Mouse (Mus musculus): ENCODE measurements around the gene Adgrg7. TPM values are rescaled to one million over a fixed set of nuclear protein-coding genes. Genes with fewer than 3 reads are reported as not detected.

Adgrg7 gene
- total RNA-seq, 4 experiments from 2014 or later: 0.17 to 0.46 (median 0.35) TPM; not detected in 1

DNA sequence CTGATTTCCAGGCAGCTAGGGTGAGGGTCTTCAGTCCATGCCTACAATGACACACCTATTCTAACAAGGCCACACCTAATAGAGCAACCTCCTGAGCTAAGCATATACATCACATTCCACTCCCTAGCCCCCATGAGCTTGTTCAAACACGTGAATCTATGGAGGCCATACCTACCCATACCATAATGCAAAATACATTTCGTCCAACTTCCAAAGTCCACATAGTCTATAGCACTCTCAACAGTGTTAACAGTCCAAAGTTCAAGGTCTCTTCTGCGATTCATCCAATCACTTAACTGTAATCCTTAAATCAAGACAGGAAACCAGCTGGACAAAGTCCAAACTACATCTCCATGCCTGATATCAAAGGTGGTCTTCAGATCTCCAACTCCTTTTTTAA, 85.6 kb downstream of the Adgrg7 start:
- no peak for DNase-seq

- no peak for DNase-seq
Observed at GRCm38 (mm10) chr16:56705731-56706130, 89.9 kb downstream of the Adgrg7 start.

- no peak for DNase-seq
Observed at GRCm38 (mm10) chr16:56700898-56701297, 94.8 kb downstream of the Adgrg7 start.

DNA sequence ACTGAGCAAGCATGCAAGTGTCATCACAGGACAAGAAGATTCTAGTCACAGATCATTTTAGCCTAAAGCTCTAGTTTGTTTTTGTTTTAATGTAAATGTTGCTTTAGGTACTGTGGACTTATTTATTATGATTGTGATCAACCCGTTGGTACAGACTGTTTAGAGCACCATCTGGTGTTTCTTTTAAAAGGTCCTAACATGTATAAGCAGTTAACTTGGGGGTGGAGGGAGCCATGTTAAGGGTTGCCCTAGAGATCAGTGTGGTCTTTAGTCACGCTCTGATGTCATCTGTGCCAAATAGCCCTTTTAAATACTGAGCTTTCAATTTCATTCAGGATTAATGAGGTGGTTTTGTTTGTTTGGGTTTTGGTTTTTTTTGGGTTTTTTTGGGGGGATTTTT, 99.2 kb downstream of the Adgrg7 start:
- no peak for DNase-seq

- no peak for DNase-seq
Observed at GRCm38 (mm10) chr16:56690715-56691114, 104.9 kb downstream of the Adgrg7 start.

DNA sequence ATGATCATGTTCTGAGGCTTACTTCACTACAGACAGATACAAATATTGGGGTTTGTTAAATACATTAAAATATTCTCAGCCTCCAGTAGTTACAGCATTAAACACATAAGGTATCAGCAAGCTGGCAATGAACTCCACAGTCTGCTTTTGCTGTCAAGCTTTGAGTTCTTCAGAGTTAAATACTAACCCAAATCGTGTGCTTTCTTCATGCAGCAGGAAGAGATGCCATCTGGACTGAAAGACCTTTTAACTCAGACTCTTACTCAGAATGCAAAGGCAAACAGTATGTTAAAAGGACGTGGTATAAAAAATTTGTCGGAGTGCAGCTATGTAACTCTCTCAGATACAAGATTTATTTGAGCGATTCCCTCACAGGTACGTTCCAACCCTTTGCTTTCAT, 108.9 kb downstream of the Adgrg7 start:
- DNase-seq: no peak

DNA sequence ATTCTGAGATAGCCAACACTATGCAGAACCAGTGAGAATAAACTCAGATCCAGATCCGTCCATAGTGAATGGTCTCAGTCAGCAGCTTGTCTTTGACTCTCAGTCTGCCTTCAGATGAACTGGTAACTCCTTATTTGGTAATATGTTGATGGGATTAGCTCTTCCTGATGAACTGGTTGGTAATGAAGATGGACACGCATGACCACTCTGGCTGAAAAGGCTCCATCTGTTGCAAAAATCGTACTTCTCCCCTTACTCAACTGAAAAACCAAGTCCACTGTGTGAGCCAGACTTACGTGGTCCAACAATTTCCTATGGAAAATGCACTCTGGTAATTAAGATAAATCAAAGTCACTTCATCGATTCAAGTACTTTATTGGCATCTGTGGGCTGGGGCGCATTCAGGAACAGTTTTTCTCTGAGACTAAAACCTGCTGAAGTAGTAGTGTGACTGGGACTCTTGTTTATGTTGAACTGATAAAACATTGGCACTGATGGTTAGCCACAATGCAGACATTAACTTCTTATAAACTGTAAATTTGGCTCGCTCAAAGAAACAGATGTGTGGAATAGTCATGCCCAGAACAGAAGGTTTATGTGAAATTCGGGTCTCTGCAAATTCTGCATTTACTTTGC, 114.5 kb downstream of the Adgrg7 start:
- no peak for DNase-seq

GRCm38 (mm10) chr16:56677146-56677545, 118.5 kb downstream of the Adgrg7 start:
- DNase-seq: no peak

Other genes starting within 250 kb of the Adgrg7 start
- 10 to 100 TPM; 61.0 to 76.1 (median 66.5) TPM for gene Tfg, start 78.4 kb downstream of the Adgrg7 start, total RNA-seq (2022)
- gene Tmem45a, start 90.3 kb upstream of the Adgrg7 start, total RNA-seq (2022): 1 to 10 TPM; 4.8 to 9.5 (median 6.4) TPM
- gene Lnp1, start 132.2 kb upstream of the Adgrg7 start, total RNA-seq (2022): not detected